Mouse (Mus musculus): ENCODE data around the gene Ak1. TPM values are rescaled to one million over a fixed set of nuclear protein-coding genes. Genes with fewer than 3 reads are reported as not detected.

The Ak1 gene
- polyA plus RNA-seq, 1 experiment from 2014 or later: 99.0 TPM

GRCm38 (mm10) chr2:32668176-32668575, 46.6 kb downstream of the Ak1 start:
- ATAC-seq (no peak), DNase-seq (ENCODE audit: low read depth, low spot score) (no peak)
- TF ChIP-seq CTCF (IDR thresholded peaks at IDR 0.05): no peak
- in situ Hi-C loops (cut with MboI; ENCODE audit: low pct_unique_long_range_greater_than_20kb): no loop called here
- ChIA-PET POLR2A (interaction anchor here (1.2 kb wide), 1 partner anchor 12 kb away, joined by 5 read pairs; no protein-coding TSS in a partner anchor), CTCF (interaction anchor here (0.8 kb wide), 1 partner anchor 14 kb away, joined by 3 read pairs; no protein-coding TSS in a partner anchor)
- no peaks in the 10 kb centered on the region for H3K27me3 ChIP-seq

- no peaks in the 10 kb centered on the region for H3K27me3 ChIP-seq
- ChIA-PET POLR2A (no interaction called here), CTCF (interaction anchor here (1.3 kb wide), 1 partner anchor 10 kb away, joined by 4 read pairs; no protein-coding TSS in a partner anchor)
- no peak for ATAC-seq
- in situ Hi-C loops (cut with MboI; ENCODE audit: low pct_unique_long_range_greater_than_20kb): no loop called here
- no peak for TF ChIP-seq CTCF (IDR thresholded peaks at IDR 0.05)
- DNase-seq (ENCODE audit: low read depth, low spot score): no peak
These were observed 48.3 kb downstream of the Ak1 start for GRCm38 (mm10) chr2:32669876-32670275.

GRCm38 (mm10) chr2:32671147-32671546, 49.6 kb downstream of the Ak1 start:
- DNase-seq (ENCODE audit: low read depth, low spot score): no peak
- H3K27me3 ChIP-seq: no peaks in the 10 kb centered on the region
- no peak for ATAC-seq
- ChIA-PET CTCF (interaction anchor here (1.0 to 1.3 kb wide), 3 partner anchors 9 to 39 kb away, joined by 3 to 4 read pairs (median 4); no protein-coding TSS in a partner anchor), POLR2A (interaction anchor here (0.6 kb wide), 1 partner anchor 61 kb away, joined by 3 read pairs; no protein-coding TSS in a partner anchor)
- TF ChIP-seq CTCF (IDR thresholded peaks at IDR 0.05): no peak
- in situ Hi-C loops (cut with MboI; ENCODE audit: low pct_unique_long_range_greater_than_20kb): no loop called here

GRCm38 (mm10) chr2:32671907-32672595, 50.5 kb downstream of the Ak1 start:
- H3K27me3 ChIP-seq: no peaks in the 10 kb centered on the region
- no peak for TF ChIP-seq CTCF (IDR thresholded peaks at IDR 0.05)
- ATAC-seq (no peak), DNase-seq (ENCODE audit: low read depth, low spot score) (no peak)
- in situ Hi-C loops (cut with MboI; ENCODE audit: low pct_unique_long_range_greater_than_20kb): no loop called here
- ChIA-PET CTCF (interaction anchor here (1.0 to 1.2 kb wide), 2 partner anchors 17 to 40 kb away, joined by 3 to 4 read pairs; no protein-coding TSS in a partner anchor), POLR2A (interaction anchor here (0.6 kb wide), 1 partner anchor 60 kb away, joined by 3 read pairs; no protein-coding TSS in a partner anchor)

- CTCF ChIA-PET: interaction anchor here (1.6 kb wide), 1 partner anchor 16 kb away, joined by 6 read pairs; no protein-coding TSS in a partner anchor
- no peaks in the 10 kb centered on the region for H3K27me3 ChIP-seq
- POLR2A ChIA-PET: no interaction called here
- DNase-seq (ENCODE audit: low read depth, low spot score) (no peak), ATAC-seq (peak; percentile 8)
- in situ Hi-C loops (cut with MboI; ENCODE audit: low pct_unique_long_range_greater_than_20kb): no loop called here
- TF ChIP-seq CTCF (IDR thresholded peaks at IDR 0.05): no peak
These were observed 51.8 kb downstream of the Ak1 start for GRCm38 (mm10) chr2:32673176-32673917.

GRCm38 (mm10) chr2:32676821-32677220, 55.3 kb downstream of the Ak1 start:
- CTCF ChIA-PET: interaction anchor here (1.5 kb wide), 1 partner anchor 45 kb away, joined by 6 read pairs; no protein-coding TSS in a partner anchor
- in situ Hi-C loops (cut with MboI; ENCODE audit: low pct_unique_long_range_greater_than_20kb): no loop called here
- no peak for DNase-seq (ENCODE audit: low read depth, low spot score)
- no peak for ATAC-seq
- H3K27me3 ChIP-seq: no peaks in the 10 kb centered on the region
- no peak for TF ChIP-seq CTCF (IDR thresholded peaks at IDR 0.05)
- POLR2A ChIA-PET: no interaction called here

- ChIA-PET POLR2A (interaction anchor here (0.9 kb wide), 1 partner anchor 45 kb away, joined by 3 read pairs; no protein-coding TSS in a partner anchor), CTCF (interaction anchor here (1.5 kb wide), 1 partner anchor 46 kb away, joined by 6 read pairs; no protein-coding TSS in a partner anchor)
- in situ Hi-C loops (cut with MboI; ENCODE audit: low pct_unique_long_range_greater_than_20kb): no loop called here
- ATAC-seq: no peak
- no peak for DNase-seq (ENCODE audit: low read depth, low spot score)
- no peak for TF ChIP-seq CTCF (IDR thresholded peaks at IDR 0.05)
- H3K27me3 ChIP-seq: no peaks in the 10 kb centered on the region
These were observed 56.1 kb downstream of the Ak1 start for GRCm38 (mm10) chr2:32677683-32678082.

GRCm38 (mm10) chr2:32680051-32680451, 58.5 kb downstream of the Ak1 start:
- ATAC-seq: peak; percentile 92
- POLR2A ChIA-PET: interaction anchor here (0.8 to 1.5 kb wide), 2 partner anchors 12 to 68 kb away, joined by 3 to 5 read pairs; no protein-coding TSS in a partner anchor

GRCm38 (mm10) chr2:32680961-32681650, 59.5 kb downstream of the Ak1 start:
- in situ Hi-C loops (cut with MboI; ENCODE audit: low pct_unique_long_range_greater_than_20kb): no loop called here
- no peak for TF ChIP-seq CTCF (IDR thresholded peaks at IDR 0.05)
- CTCF ChIA-PET: interaction anchor here (2.7 kb wide), 1 partner anchor 8 kb away, joined by 17 read pairs; no protein-coding TSS in a partner anchor
- H3K27me3 ChIP-seq: no peaks in the 10 kb centered on the region
- no peak for DNase-seq (ENCODE audit: low read depth, low spot score)
- ATAC-seq: no peak
- POLR2A ChIA-PET: no interaction called here

More at GRCm38 (mm10) chr2:32680051-32680451, 58.5 kb downstream of the Ak1 start:
- peak; percentile 78 for DNase-seq (ENCODE audit: low read depth, low spot score)
- CTCF ChIA-PET: interaction anchor here (1.1 to 2.7 kb wide), 4 partner anchors 9 to 48 kb away, joined by 3 to 17 read pairs (median 8); no protein-coding TSS in a partner anchor
- no peak for TF ChIP-seq CTCF (IDR thresholded peaks at IDR 0.05)
- in situ Hi-C loops (cut with MboI; ENCODE audit: low pct_unique_long_range_greater_than_20kb): no loop called here
- no peaks in the 10 kb centered on the region for H3K27me3 ChIP-seq

- DNase-seq (ENCODE audit: low read depth, low spot score): no peak
- no peaks in the 10 kb centered on the region for H3K27me3 ChIP-seq
- ChIA-PET CTCF (interaction anchor here (2.7 kb wide), 1 partner anchor 7 kb away, joined by 17 read pairs; no protein-coding TSS in a partner anchor), POLR2A (no interaction called here)
- no peak for ATAC-seq
- in situ Hi-C loops (cut with MboI; ENCODE audit: low pct_unique_long_range_greater_than_20kb): no loop called here
- no peak for TF ChIP-seq CTCF (IDR thresholded peaks at IDR 0.05)
These were observed 60.2 kb downstream of the Ak1 start for GRCm38 (mm10) chr2:32681754-32682153.

All from Patski (cell line).